Mouse (Mus musculus) CH12.LX (cell line): ENCODE data around the gene Nfatc2. TPM values are rescaled to one million over a fixed set of nuclear protein-coding genes. Genes with fewer than 3 reads are reported as not detected.

Source experiments
- DNase-seq: peaks from one replicate; pipeline ENCODE4 v3.0.0-alpha.2; 2013; ENCODE audit errors: extremely low read depth
- H3K27ac ChIP-seq: 2 replicates; pipeline ENCODE4 v1.5.1; 2012; ENCODE audit warnings: low read depth, mild to moderate bottlenecking, control low read depth, moderate library complexity; ENCODE audit not compliant: insufficient read depth
- H3K27me3 ChIP-seq: replicated peaks from 2 replicates; pipeline ENCODE3; 2012; ENCODE audit warnings: inconsistent platforms
- H3K36me3 ChIP-seq, 2 experiments: replicated peaks in 1 of 2; 2 replicates each; pipeline versions ENCODE3 to v1.6.1; 2012; ENCODE audit warnings: inconsistent platforms in 1 of 2, low read length in 1 of 2, mild to moderate bottlenecking in 1 of 2, mixed read lengths in 1 of 2, moderate library complexity in 1 of 2; ENCODE audit not compliant: control insufficient read depth in 1 of 2, insufficient read depth in 1 of 2
- H3K4me1 ChIP-seq, 2 experiments: 2 replicates each; pipeline ENCODE4 v1.6.1; 2012; ENCODE audit warnings: inconsistent platforms in 1 of 2, moderate library complexity in 1 of 2; ENCODE audit not compliant: insufficient read depth in 2 of 2, control insufficient read depth in 1 of 2
- H3K4me2 ChIP-seq: 2 replicates; pipeline ENCODE4 v1.6.1; 2012; ENCODE audit warnings: low read depth, mild to moderate bottlenecking, control low read depth; ENCODE audit not compliant: poor library complexity, insufficient read depth, severe bottlenecking
- H3K4me3 ChIP-seq, 3 experiments: fragments of 150-350 bp in 1 of 3; sonication (generic) in 1 of 3; replicated peaks in 1 of 3; 2 replicates each; pipeline versions ENCODE3 to v1.5.1; 2011 to 2012; ENCODE audit warnings: low read depth in 2 of 3, low read length in 2 of 3, mild to moderate bottlenecking in 2 of 3, moderate library complexity in 2 of 3, control low read depth in 1 of 3, improper control_type of control experiment in 1 of 3, inconsistent platforms in 1 of 3, mixed read lengths in 1 of 3; ENCODE audit not compliant: poor library complexity in 1 of 3
- H3K79me2 ChIP-seq: replicated peaks from 2 replicates; pipeline ENCODE4 v1.6.1; 2012; ENCODE audit warnings: mild to moderate bottlenecking, moderate library complexity; ENCODE audit not compliant: control insufficient read depth, poor library complexity, insufficient read depth, severe bottlenecking; ENCODE audit errors: extremely low read depth
- H3K9ac ChIP-seq: 2 replicates; pipeline ENCODE4 v1.6.1; 2012; ENCODE audit warnings: low read depth, mild to moderate bottlenecking, control low read depth, moderate library complexity; ENCODE audit not compliant: insufficient read depth
- H3K9me3 ChIP-seq: replicated peaks from 2 replicates; pipeline ENCODE3; 2012; ENCODE audit warnings: low read length, inconsistent platforms, mixed read lengths
- BHLHE40 ChIP-seq: IDR thresholded peaks from 2 replicates; pipeline ENCODE4 v1.6.1; 2011; ENCODE audit warnings: mild to moderate bottlenecking, low read depth, low read length, improper control_type of control experiment
- EP300 ChIP-seq: IDR thresholded peaks from 2 replicates; pipeline ENCODE4 v1.6.1; 2011; ENCODE audit warnings: low read length, improper control_type of control experiment
- GABPA ChIP-seq: IDR thresholded peaks from 2 replicates; pipeline ENCODE4 v1.6.1; 2012; ENCODE audit warnings: low read depth, low read length, improper control_type of control experiment, inconsistent platforms; ENCODE audit not compliant: insufficient replicate concordance
- HCFC1 ChIP-seq: IDR thresholded peaks from 2 replicates; pipeline ENCODE4 v1.6.1; 2012; ENCODE audit warnings: low read depth, mild to moderate bottlenecking, inconsistent platforms, low read length, improper control_type of control experiment
- JUN ChIP-seq: IDR thresholded peaks from 2 replicates; pipeline ENCODE4 v1.6.1; 2011; ENCODE audit warnings: low read depth, mild to moderate bottlenecking, low read length, improper control_type of control experiment, moderate library complexity; ENCODE audit not compliant: insufficient read depth
- JUND ChIP-seq: conservative IDR thresholded peaks from 2 replicates; pipeline ENCODE4 v1.6.1; 2011; ENCODE audit warnings: low read depth, low read length, improper control_type of control experiment
- KAT2A ChIP-seq: IDR thresholded peaks from 2 replicates; pipeline ENCODE4 v1.6.1; 2012; ENCODE audit warnings: low read length, improper control_type of control experiment, inconsistent platforms; ENCODE audit not compliant: insufficient replicate concordance
- MAX ChIP-seq: IDR thresholded peaks from 2 replicates; pipeline ENCODE4 v1.6.1; 2011; ENCODE audit warnings: low read length, improper control_type of control experiment
- MYC ChIP-seq: IDR thresholded peaks from 2 replicates; pipeline ENCODE4 v1.6.1; 2011; ENCODE audit warnings: low read depth, mild to moderate bottlenecking, improper control_type of control experiment, low read length
- NELFE ChIP-seq: IDR thresholded peaks from 2 replicates; pipeline ENCODE4 v1.6.1; 2011; ENCODE audit warnings: low read depth, low read length, improper control_type of control experiment
- PAX5 ChIP-seq: IDR thresholded peaks from 2 replicates; pipeline ENCODE4 v1.6.1; 2012; ENCODE audit warnings: low read length, inconsistent platforms, mixed read lengths
- POLR2AphosphoS2 ChIP-seq: IDR thresholded peaks from 2 replicates; pipeline ENCODE4 v1.6.1; 2011; ENCODE audit warnings: low read depth, low read length, improper control_type of control experiment
- UBTF ChIP-seq: IDR thresholded peaks from 2 replicates; pipeline ENCODE4 v1.6.1; 2012; ENCODE audit warnings: low read depth, mild to moderate bottlenecking, inconsistent platforms, low read length, improper control_type of control experiment, moderate library complexity
- USF1 ChIP-seq: IDR thresholded peaks from 2 replicates; pipeline ENCODE4 v1.6.1; 2014; ENCODE audit warnings: low read depth, mild to moderate bottlenecking, inconsistent platforms, low read length, improper control_type of control experiment
- ZNF384 ChIP-seq: IDR thresholded peaks from 2 replicates; pipeline ENCODE4 v1.6.1; 2012; ENCODE audit warnings: low read depth, low read length, improper control_type of control experiment, inconsistent platforms
- dilution Hi-C: fragments of 300-500 bp; cut with MboI; formaldehyde crosslinking; loops from 2 replicates; pipeline ENCODE4 v1.14.3; 2020; ENCODE audit warnings: low sequenced_read_pairs; ENCODE audit not compliant: extremely low pct_unique_long_range_greater_than_20kb, extremely low pct_ligation_motif_present
- in situ Hi-C: fragments of 300-500 bp; cut with MboI; formaldehyde crosslinking; loops from 3 replicates; pipeline ENCODE4 v1.14.3; 2019; ENCODE audit warnings: low sequenced_read_pairs, low pct_ligation_motif_present, low pct_unique_long_range_greater_than_20kb, mixed read lengths
- polyA plus RNA-seq: library from polyadenylated mRNA; unstranded; fragments of >175 nt; gene quantifications from 2 replicates; pipeline ENCODE4 v1.2.1, GENCODE M21; 2012; ENCODE audit warnings: low read depth; ENCODE audit not compliant: insufficient read length
- total RNA-seq, 2 experiments: library from RNA; depleted of rRNA; stranded (reverse); fragments of 300-350 nt in 1 of 2; fragments of >200 nt in 1 of 2; gene quantifications; 2 replicates each; pipeline ENCODE4 v1.2.3; 2012 to 2014

Gene Nfatc2
- total and polyA plus RNA-seq, 3 experiments = 1.8 to 4.8 (median 3.6) TPM

- no peaks in the 10 kb centered on the region for H3K9me3 ChIP-seq
- peaks cover 17 to 54% of the 10 kb centered on the region in 2 experiments for H3K36me3 ChIP-seq
- dilution Hi-C loops (no loop called here), in situ Hi-C loops (no loop called here)
- H3K4me2 ChIP-seq = peak overlapping the region; percentile 58; the same call in 1 of the 2 replicates
- peak overlapping the region in 1 of 3 experiments; percentile 45 for H3K4me3 ChIP-seq
- H3K4me1 ChIP-seq = peaks cover 46 to 77% of the 10 kb centered on the region in 2 experiments
- no peak for TF ChIP-seq KAT2A
- no peak for TF ChIP-seq POLR2AphosphoS2
- no peak for TF ChIP-seq UBTF
- TF ChIP-seq JUND = no peak
- no peak for TF ChIP-seq MYC
- no peak for TF ChIP-seq BHLHE40
- no peak for TF ChIP-seq EP300
- no peak for TF ChIP-seq ZNF384
- TF ChIP-seq MAX = no peak
- no peak for TF ChIP-seq JUN
- TF ChIP-seq HCFC1 = no peak
- TF ChIP-seq USF1 = no peak
- TF ChIP-seq PAX5 = no peak
- no peak for TF ChIP-seq NELFE
- TF ChIP-seq GABPA = no peak
- TF ChIP-seq, all 38 proteins: peak for 0
- DNase-seq = no peak
- Histone ChIP-seq H3K9ac (0 out of 2 replicates have a peak overlapping the region, but pooled peaks have one; percentile 15), H3K79me2 (no peaks in the 10 kb centered on the region), H3K27ac (peak overlapping the region; percentile 83), H3K27me3 (no peaks in the 10 kb centered on the region)
Measured at GRCm38 (mm10) chr2:168539026-168539425, 62.4 kb downstream of the Nfatc2 start.

- peaks cover 52 to 88% of the 10 kb centered on the region in 2 experiments for H3K36me3 ChIP-seq
Measured at GRCm38 (mm10) chr2:168532061-168532833, 69.2 kb downstream of the Nfatc2 start.

More at GRCm38 (mm10) chr2:168532061-168532833, 69.2 kb downstream of the Nfatc2 start:
- H3K4me1 ChIP-seq = peaks cover 0 to 34% of the 10 kb centered on the region in 2 experiments; a peak in 2 of 4 replicates
- no peak overlapping the region for H3K27ac ChIP-seq
- no peaks in the 10 kb centered on the region for H3K27me3 ChIP-seq
- no peaks in the 10 kb centered on the region for H3K79me2 ChIP-seq
- in situ Hi-C loops = no loop called here
- DNase-seq = no peak
- H3K9me3 ChIP-seq = no peaks in the 10 kb centered on the region
- no peak overlapping the region for H3K4me2 ChIP-seq
- no peak for TF ChIP-seq POLR2AphosphoS2
- TF ChIP-seq, all 38 proteins: peak for 0
- dilution Hi-C loops = no loop called here
- Histone ChIP-seq H3K9ac (no peak overlapping the region), H3K4me3 (no peak overlapping the region)
